Mouse (Mus musculus) cortical plate, adult 2 months (tissue): ENCODE results near the gene Kcnh7.

Experiments
- CTCF ChIP-seq: fragments of 200-500 bp; IDR thresholded peaks from 2 replicates; pipeline ENCODE4 v1.5.1; 2011; ENCODE audit warnings: mild to moderate bottlenecking, control low read depth, low read length; ENCODE audit not compliant: insufficient read depth; ENCODE audit errors: extremely low read depth
- POLR2A ChIP-seq: fragments of 200-500 bp; IDR thresholded peaks from 2 replicates; pipeline ENCODE4 v1.6.1; 2011; ENCODE audit warnings: mild to moderate bottlenecking, low read length, control low read depth; ENCODE audit not compliant: insufficient read depth; ENCODE audit errors: extremely low read depth

GRCm38 (mm10) chr2:63009141-63009540 is 174.9 kb downstream of the Kcnh7 start:
- no peak for TF ChIP-seq CTCF
- TF ChIP-seq POLR2A, result no peak
